Mouse (Mus musculus) hindbrain, embryonic 13.5 days (tissue): ENCODE results near the gene Pdlim5. TPM values are rescaled to one million over a fixed set of nuclear protein-coding genes. Genes with fewer than 3 reads are reported as not detected.
A peak's percentile ranks its signal among the peaks of the same experiment; 100 is the strongest.
"Not testable (repeated sequence)": the region's sequence is repeated elsewhere in the genome, so short reads cannot be mapped to it uniquely, and the experiment has no call there.

Experiments
- ATAC-seq: fragments of 200-750 bp; cut with Nextera tagmentation; 2 replicates; pipeline ENCODE4 v1.8.0; 2017; ENCODE audit warnings: moderate TSS enrichment; ENCODE audit not compliant: low FRiP score
- H3K27ac ChIP-seq: fragments of 300-500 bp; sonication (generic); 2 replicates; pipeline ENCODE4 v1.5.1; 2015; ENCODE audit warnings: inconsistent platforms, mild to moderate bottlenecking, moderate library complexity
- H3K27me3 ChIP-seq: fragments of 300-500 bp; sonication (generic); 2 replicates; pipeline ENCODE4 v1.6.1; 2015; ENCODE audit warnings: mild to moderate bottlenecking, inconsistent platforms
- H3K36me3 ChIP-seq: fragments of 300-500 bp; sonication (generic); 2 replicates; pipeline ENCODE4 v1.6.1; 2015; ENCODE audit warnings: mild to moderate bottlenecking, inconsistent platforms
- H3K4me1 ChIP-seq: fragments of 300-500 bp; sonication (generic); replicated peaks from 2 replicates; pipeline ENCODE4 v1.6.1; 2015; ENCODE audit warnings: inconsistent platforms
- H3K4me2 ChIP-seq: fragments of 300-500 bp; sonication (generic); 2 replicates; pipeline ENCODE4 v1.6.1; 2015; ENCODE audit warnings: inconsistent platforms, mild to moderate bottlenecking, moderate library complexity
- H3K4me3 ChIP-seq: fragments of 300-500 bp; sonication (generic); 2 replicates; pipeline ENCODE4 v1.5.1; 2015; ENCODE audit warnings: mild to moderate bottlenecking, inconsistent platforms
- H3K9ac ChIP-seq: fragments of 300-500 bp; sonication (generic); 2 replicates; pipeline ENCODE4 v1.6.1; 2015; ENCODE audit warnings: mild to moderate bottlenecking, inconsistent platforms
- H3K9me3 ChIP-seq: fragments of 300-500 bp; sonication (generic); 2 replicates; pipeline ENCODE4 v1.6.1; 2016; ENCODE audit warnings: inconsistent platforms
- WGBS: fragments of 180-500 bp; shearing (Covaris S2); methylation state at CpG from one replicate; pipeline ENCODE4 v1.1.7; 2015; 5-methylcytosine and 5-hydroxymethylcytosine counted together
- polyA plus RNA-seq: library from polyadenylated mRNA; unstranded; fragments of >200 nt; fragmentation: Nextera tagmentation; extraction: Ambion mirVana; gene quantifications from 2 replicates; pipeline ENCODE4 v1.2.1, GENCODE M21; 2015

The Pdlim5 gene
- polyA plus RNA-seq, 1 experiment from 2014 or later, result 15.0 TPM

DNA sequence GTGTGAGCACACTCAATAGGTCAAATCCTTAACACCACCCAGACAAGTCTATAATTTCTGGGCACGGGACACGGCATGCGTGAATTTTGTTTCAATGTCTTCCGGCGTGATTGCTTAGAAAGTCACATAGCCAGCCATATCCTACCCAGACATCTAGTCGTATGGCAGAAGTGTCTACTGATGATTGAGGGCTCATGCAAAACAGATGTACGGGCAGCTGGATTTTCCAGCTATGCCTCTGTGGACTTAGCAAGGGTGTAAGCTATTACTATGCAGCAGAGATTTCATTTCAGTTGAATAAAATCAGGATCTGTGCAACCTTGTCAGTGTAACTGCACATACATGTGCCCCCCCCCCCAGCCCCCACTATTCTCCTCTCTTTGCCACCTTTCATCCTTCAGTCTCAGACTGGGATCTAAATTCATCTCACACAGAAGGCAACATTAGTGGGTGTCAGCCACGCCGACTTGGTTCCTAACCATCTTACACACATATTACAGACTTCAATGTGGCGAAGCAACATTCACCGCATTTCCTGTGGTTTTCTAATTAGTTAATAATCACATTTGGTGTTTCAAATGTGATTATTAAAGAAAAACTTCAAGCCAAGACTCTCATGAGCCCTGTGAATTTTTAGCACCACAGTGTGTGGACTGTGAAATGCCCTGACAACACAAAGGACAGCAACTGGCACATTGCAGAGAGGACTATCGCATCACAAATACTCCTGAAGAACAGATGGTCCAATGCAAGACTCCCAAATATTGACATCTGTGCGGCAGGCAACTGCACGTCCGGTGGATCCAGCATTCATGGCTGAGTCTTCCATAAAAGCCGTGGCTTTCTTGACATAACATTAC is 161.7 kb downstream of the Pdlim5 start:
- no peak overlapping the region for H3K4me3 ChIP-seq
- H3K4me1 ChIP-seq, result no peaks in the 10 kb centered on the region
- no peak for ATAC-seq
- WGBS, result 84% methylated on average over 16 of the region's 16 CpGs
- H3K27ac ChIP-seq, result no peak overlapping the region
- no peak overlapping the region for H3K4me2 ChIP-seq
- no peaks in the 10 kb centered on the region for H3K27me3 ChIP-seq
- H3K36me3 ChIP-seq, result no peaks in the 10 kb centered on the region
- H3K9me3 ChIP-seq, result no peaks in the 10 kb centered on the region
- no peak overlapping the region for H3K9ac ChIP-seq

DNA sequence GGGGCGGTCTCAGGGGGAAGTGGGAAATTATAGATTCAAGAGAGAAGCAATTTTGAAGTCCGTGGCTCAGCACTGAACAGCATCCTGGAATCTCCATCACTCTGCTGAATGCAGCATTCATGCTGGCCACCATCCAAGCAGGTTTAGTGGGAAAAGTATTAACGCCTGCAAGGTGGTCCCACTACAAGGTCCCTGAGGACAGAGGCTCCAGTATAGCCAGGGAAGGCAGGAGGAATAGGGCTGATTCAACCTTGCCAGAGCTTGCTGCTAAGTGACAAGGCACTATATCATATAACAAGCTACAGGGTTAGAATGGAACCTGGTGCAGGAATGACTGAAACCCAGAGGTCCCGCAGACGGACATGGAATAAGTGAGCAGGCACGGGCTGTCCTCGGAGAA is 166.8 kb downstream of the Pdlim5 start:
- Histone ChIP-seq H3K9me3 (no peaks in the 10 kb centered on the region), H3K4me2 (no peak overlapping the region), H3K27ac (no peak overlapping the region), H3K9ac (no peak overlapping the region), H3K36me3 (no peaks in the 10 kb centered on the region), H3K4me3 (no peak overlapping the region), H3K4me1 (no peaks in the 10 kb centered on the region), H3K27me3 (no peaks in the 10 kb centered on the region)
- no peak for ATAC-seq
- 87% methylated on average over 7 of the region's 7 CpGs for WGBS

DNA sequence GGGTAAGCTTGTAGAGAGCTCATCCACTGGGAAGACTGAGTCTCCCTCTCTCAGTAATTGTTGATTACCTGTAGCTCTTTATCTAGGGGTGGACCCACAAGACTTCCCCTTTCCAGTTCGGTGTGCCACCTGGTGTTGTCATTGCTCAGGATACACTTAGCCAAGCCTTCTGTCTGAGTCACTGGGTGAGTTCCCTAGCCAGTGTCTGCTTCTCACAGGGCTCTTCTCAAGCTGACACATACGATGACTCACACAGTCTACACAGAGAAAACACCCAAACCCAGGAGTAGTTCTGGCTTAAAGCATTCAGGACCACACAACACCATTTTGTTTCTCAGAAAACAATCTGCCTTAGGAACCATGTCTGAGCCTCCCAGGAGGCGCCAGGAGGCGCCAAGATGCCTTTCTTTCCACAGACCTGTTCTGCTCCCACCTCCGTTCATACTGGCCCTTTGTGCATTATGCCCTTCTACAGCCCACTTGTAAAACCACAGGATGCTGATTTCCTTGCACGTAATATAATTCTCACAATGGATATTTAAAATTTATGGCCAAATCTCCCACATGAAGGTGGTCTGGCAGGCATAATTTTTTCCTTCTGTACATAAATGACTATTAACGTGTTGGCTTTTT is 172.9 kb downstream of the Pdlim5 start:
- H3K4me2 ChIP-seq, result no peak overlapping the region
- H3K27ac ChIP-seq, result no peak overlapping the region
- no peaks in the 10 kb centered on the region for H3K4me1 ChIP-seq
- H3K36me3 ChIP-seq, result no peaks in the 10 kb centered on the region
- no peaks in the 10 kb centered on the region for H3K27me3 ChIP-seq
- no peaks in the 10 kb centered on the region for H3K9me3 ChIP-seq
- no peak for ATAC-seq
- 91% methylated on average over 7 of the region's 7 CpGs for whole genome bisulfite sequencing
- H3K4me3 ChIP-seq, result no peak overlapping the region
- H3K9ac ChIP-seq, result no peak overlapping the region

DNA sequence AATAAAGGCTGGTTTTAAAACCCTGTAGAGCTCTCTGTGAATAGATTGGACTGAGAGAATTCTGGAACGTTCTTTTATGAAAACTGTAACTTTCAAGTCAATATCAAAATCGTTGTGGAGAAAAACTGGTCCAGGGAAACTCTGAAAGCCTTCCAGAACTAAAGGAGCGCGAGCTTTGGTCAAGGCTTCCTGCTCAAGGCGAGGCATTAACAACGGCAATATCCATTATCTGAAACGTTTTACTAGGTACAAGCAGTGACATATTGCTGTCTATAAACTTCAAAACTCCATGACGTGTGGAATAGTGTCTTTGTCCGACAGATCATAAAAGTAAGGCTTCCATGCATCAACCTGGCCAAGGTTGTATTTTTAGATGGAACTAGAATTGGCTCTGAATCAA is 175.6 kb downstream of the Pdlim5 start:
- WGBS, result 94% methylated on average over 9 of the region's 9 CpGs
- H3K27me3 ChIP-seq, result no peaks in the 10 kb centered on the region
- ATAC-seq, result no peak
- no peaks in the 10 kb centered on the region for H3K4me1 ChIP-seq
- no peak overlapping the region for H3K27ac ChIP-seq
- no peak overlapping the region for H3K4me2 ChIP-seq
- no peaks in the 10 kb centered on the region for H3K36me3 ChIP-seq
- no peaks in the 10 kb centered on the region for H3K9me3 ChIP-seq
- H3K9ac ChIP-seq, result no peak overlapping the region
- no peak overlapping the region for H3K4me3 ChIP-seq

DNA sequence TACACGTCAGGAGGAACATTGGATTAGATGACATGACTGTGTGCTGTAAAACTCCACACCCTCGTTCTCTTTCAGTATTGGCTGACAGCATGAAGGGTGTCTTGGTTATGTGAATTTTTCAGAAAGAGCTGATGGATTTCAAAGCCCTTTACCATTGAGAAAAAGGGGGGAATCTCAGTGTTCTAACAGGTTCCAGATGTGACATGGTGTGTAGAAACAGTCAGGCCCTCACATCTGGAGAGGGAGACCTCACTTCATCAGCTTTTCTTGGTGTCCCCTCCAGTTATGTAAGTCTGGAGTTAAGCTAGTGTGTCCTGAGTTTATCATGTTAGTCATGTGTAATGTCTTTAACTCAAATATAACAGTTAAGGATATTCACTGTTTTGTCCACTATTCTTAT is 182.7 kb downstream of the Pdlim5 start:
- H3K4me2 ChIP-seq, result no peak overlapping the region
- WGBS, result 73% methylated on average over 2 of the region's 2 CpGs
- H3K9ac ChIP-seq, result no peak overlapping the region
- no peaks in the 10 kb centered on the region for H3K36me3 ChIP-seq
- H3K27ac ChIP-seq, result no peak overlapping the region
- no peaks in the 10 kb centered on the region for H3K27me3 ChIP-seq
- no peak for ATAC-seq
- H3K4me1 ChIP-seq, result peaks cover 6% of the 10 kb centered on the region; the same call in 1 of the 2 replicates
- H3K4me3 ChIP-seq, result no peak overlapping the region
- H3K9me3 ChIP-seq, result no peaks in the 10 kb centered on the region

DNA sequence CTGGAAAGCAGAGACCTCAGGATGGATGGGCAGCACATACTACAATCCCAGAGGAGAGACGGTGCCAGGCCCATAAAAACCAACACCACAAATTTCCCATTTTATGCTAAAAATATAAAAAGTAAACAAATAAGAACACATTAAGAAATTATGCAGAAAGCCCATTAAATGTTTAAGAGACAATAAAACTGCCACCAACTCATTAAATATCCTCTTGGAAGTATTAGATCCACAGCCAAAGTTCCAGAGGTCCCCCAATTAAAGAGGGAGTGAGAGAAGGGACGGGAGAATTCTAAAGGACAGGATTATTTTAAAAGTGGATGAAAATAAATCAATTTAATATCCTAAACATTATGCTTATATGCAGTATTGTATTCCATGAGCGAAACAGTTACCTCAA is 183.3 kb downstream of the Pdlim5 start:
- no peak overlapping the region for H3K27ac ChIP-seq
- H3K9ac ChIP-seq, result no peak overlapping the region
- no peak for ATAC-seq
- peaks cover 6% of the 10 kb centered on the region; the same call in 1 of the 2 replicates for H3K4me1 ChIP-seq
- H3K36me3 ChIP-seq, result no peaks in the 10 kb centered on the region
- H3K27me3 ChIP-seq, result no peaks in the 10 kb centered on the region
- H3K4me3 ChIP-seq, result no peak overlapping the region
- no peaks in the 10 kb centered on the region for H3K9me3 ChIP-seq
- no peak overlapping the region for H3K4me2 ChIP-seq
- WGBS, result 85% methylated on average over 3 of the region's 3 CpGs

DNA sequence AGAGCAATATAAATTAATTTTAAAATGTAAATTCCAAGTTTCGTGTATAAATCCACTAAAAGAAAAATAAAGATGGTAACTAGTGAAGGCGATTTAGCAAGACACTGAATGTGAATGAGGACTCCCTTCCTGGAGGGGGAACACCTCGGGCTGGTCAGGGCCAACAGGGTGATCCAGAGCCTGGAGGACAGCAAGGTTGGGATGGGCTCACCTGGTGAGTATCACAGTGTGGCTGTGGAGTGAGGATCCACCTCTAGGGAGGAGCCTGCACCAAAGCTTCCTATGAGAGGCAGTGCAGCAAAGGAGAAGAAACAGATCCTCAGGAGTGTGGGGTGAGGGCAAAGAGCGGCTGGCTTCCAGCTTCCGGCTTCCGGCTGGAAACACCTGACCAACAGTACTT is 185.5 kb downstream of the Pdlim5 start:
- no peaks in the 10 kb centered on the region for H3K36me3 ChIP-seq
- H3K27me3 ChIP-seq, result no peaks in the 10 kb centered on the region
- no peak overlapping the region for H3K27ac ChIP-seq
- no peaks in the 10 kb centered on the region for H3K9me3 ChIP-seq
- no peak overlapping the region for H3K4me3 ChIP-seq
- H3K4me2 ChIP-seq, result no peak overlapping the region
- 78% methylated on average over 6 of the region's 6 CpGs for WGBS
- H3K4me1 ChIP-seq, result peaks cover 6% of the 10 kb centered on the region; the same call in 1 of the 2 replicates
- ATAC-seq, result 0 out of 2 replicates have a peak, but pooled peaks have one; percentile 17
- no peak overlapping the region for H3K9ac ChIP-seq

DNA sequence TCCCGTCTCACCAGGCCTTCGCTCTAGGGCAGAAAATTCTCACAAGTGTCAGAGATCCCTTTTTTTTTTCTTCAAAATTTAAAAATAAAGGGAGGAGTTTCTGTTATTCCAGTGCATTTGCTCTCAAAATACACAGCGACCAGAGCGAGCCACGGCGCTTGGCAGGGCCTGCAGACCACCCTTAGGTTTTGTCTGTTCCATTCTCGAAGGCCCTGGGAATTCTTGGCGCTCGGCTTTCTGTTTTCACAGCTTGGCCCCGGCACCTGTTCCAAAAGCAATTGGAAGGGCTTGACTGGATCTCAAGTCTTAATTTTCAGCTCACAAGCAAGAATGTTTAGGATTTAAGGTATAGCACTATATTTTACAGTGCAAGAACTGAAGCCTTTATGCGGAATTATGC is 186.4 kb downstream of the Pdlim5 start:
- ATAC-seq, result no peak
- 83% methylated on average over 11 of the region's 11 CpGs for WGBS
- Histone ChIP-seq H3K27ac (no peak overlapping the region), H3K4me1 (peaks cover 6% of the 10 kb centered on the region; the same call in 1 of the 2 replicates), H3K27me3 (no peaks in the 10 kb centered on the region), H3K4me2 (no peak overlapping the region), H3K4me3 (no peak overlapping the region), H3K9me3 (no peaks in the 10 kb centered on the region), H3K36me3 (no peaks in the 10 kb centered on the region), H3K9ac (no peak overlapping the region)

DNA sequence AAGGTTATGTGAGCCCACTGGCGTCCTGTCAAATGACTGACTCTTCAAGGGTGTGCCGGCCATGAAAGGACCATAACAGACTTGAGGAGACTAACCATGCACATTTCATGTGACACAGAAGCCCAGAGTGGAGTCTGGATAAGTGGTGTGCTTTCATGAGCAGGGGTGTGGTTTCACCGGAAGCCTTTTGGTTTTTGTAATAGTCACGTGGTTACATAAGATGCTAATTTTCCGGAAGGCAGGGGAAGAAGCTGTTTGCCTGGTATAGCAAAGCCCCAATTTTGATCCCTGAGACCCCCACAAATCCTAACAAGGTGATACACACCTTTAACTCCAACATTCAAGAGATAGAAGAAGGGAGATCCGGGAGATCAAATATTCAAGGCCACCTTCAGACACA is 188.0 kb downstream of the Pdlim5 start:
- Histone ChIP-seq H3K36me3 (no peaks in the 10 kb centered on the region), H3K9ac (no peak overlapping the region), H3K9me3 (no peaks in the 10 kb centered on the region), H3K4me2 (no peak overlapping the region), H3K4me1 (peaks cover 6% of the 10 kb centered on the region; the same call in 1 of the 2 replicates), H3K4me3 (no peak overlapping the region), H3K27ac (no peak overlapping the region), H3K27me3 (no peaks in the 10 kb centered on the region)
- WGBS, result 92% methylated on average over 6 of the region's 6 CpGs
- no peak for ATAC-seq

DNA sequence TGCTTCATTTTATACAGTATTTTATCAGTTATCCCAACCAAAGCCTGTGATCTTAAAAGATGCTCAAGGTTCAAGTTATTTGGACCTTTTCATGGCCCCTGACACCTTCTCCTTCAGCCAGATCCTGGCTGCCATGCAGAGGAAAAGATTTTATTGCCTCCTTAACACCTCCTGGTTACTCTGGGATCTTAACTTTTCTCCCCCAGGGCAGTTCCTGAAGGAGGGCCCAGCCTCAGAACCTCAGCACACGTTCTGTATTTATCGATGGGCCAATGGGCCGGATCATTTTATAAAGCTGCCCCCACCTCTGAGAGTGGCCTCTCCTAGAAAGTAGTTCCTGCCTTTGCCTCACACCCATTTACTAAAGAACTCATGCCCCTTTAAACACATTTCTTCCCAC is 189.2 kb downstream of the Pdlim5 start:
- H3K27ac ChIP-seq, result no peak overlapping the region
- H3K27me3 ChIP-seq, result no peaks in the 10 kb centered on the region
- H3K4me2 ChIP-seq, result no peak overlapping the region
- no peaks in the 10 kb centered on the region for H3K9me3 ChIP-seq
- H3K36me3 ChIP-seq, result no peaks in the 10 kb centered on the region
- 89% methylated on average over 3 of the region's 3 CpGs for WGBS
- no peak overlapping the region for H3K4me3 ChIP-seq
- ATAC-seq, result no peak
- H3K9ac ChIP-seq, result no peak overlapping the region
- H3K4me1 ChIP-seq, result peaks cover 6% of the 10 kb centered on the region; the same call in 1 of the 2 replicates

DNA sequence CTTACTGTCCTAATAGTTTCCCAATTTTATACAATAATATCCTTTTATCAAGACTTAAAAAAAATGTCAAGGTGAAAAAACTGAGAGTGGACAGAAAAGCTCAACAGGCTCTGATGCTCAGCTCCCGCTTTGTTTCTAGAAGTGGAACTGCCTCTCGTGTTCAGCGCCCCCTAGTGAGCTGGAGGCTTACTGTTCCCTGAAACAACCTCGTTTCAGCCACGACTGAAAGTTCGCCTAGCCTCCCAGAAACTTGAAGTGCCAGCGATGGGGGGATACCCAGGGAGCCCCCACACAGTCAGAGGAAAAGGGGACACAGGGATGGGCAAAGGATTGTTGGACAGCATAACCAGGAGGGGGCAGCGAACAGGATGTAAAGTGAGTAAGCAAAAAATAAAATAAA is 199.4 kb downstream of the Pdlim5 start:
- Histone ChIP-seq H3K27ac (no peak overlapping the region), H3K4me3 (no peak overlapping the region), H3K4me2 (no peak overlapping the region), H3K9me3 (no peaks in the 10 kb centered on the region), H3K36me3 (no peaks in the 10 kb centered on the region), H3K4me1 (no peaks in the 10 kb centered on the region), H3K27me3 (no peaks in the 10 kb centered on the region), H3K9ac (no peak overlapping the region)
- ATAC-seq, result no peak
- WGBS, result 89% methylated on average over 8 of the region's 8 CpGs

DNA sequence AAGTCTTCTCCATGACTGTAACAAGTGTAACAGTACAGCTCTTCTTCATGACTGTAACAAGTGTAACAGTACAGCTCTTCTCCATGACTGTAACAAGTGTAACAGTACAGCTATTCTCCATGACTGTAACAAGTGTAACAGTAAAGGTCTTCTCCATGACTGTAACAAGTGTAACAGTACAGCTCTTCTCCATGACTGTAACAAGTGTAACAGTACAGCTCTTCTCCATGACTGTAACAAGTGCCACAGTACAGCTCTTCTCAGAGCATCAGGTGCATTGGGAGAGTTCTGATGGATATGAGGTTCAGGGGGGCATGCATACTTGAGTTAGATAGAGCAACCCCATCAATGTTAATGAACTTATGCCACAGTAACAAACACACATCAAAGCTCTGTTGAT is 203.9 kb downstream of the Pdlim5 start:
- not testable (repeated sequence) for H3K9me3 ChIP-seq, H3K4me1 ChIP-seq, H3K9ac ChIP-seq, H3K27ac ChIP-seq, H3K4me3 ChIP-seq, H3K27me3 ChIP-seq, H3K36me3 ChIP-seq, H3K4me2 ChIP-seq, ATAC-seq
